Mouse (Mus musculus): ENCODE results near the gene Tdrd5. TPM values are rescaled to one million over a fixed set of nuclear protein-coding genes. Genes with fewer than 3 reads are reported as not detected.

Tdrd5 gene
- polyA plus RNA-seq, 1 experiment = not detected

GRCm38 (mm10) chr1:156230339-156231089 is 73.0 kb downstream of the Tdrd5 start:
- H3K27me3 ChIP-seq (ENCODE audit: control insufficient read depth, insufficient read depth, low read length) = no peaks in the 10 kb centered on the region
- no peak overlapping the region for H3K27ac ChIP-seq (ENCODE audit: insufficient read depth, low read depth, low read length)
- no peaks in the 10 kb centered on the region for H3K36me3 ChIP-seq (ENCODE audit: control insufficient read depth, insufficient read depth, low read length)
- TF ChIP-seq POLR2A (IDR thresholded peaks at IDR 0.05; ENCODE audit: low read depth, low read length) = no peak
- TF ChIP-seq CTCF (IDR thresholded peaks at IDR 0.05; ENCODE audit: extremely low read depth, insufficient read length, insufficient replicate concordance, low read depth, low read length) = no peak
- H3K4me1 ChIP-seq (ENCODE audit: control insufficient read depth, insufficient read depth, insufficient read length, low read length) = no peaks in the 10 kb centered on the region
- WGBS = 33% methylated on average over 9 of the region's 9 CpGs
- H3K4me3 ChIP-seq (ENCODE audit: low read depth, low read length) = no peak overlapping the region

DNA sequence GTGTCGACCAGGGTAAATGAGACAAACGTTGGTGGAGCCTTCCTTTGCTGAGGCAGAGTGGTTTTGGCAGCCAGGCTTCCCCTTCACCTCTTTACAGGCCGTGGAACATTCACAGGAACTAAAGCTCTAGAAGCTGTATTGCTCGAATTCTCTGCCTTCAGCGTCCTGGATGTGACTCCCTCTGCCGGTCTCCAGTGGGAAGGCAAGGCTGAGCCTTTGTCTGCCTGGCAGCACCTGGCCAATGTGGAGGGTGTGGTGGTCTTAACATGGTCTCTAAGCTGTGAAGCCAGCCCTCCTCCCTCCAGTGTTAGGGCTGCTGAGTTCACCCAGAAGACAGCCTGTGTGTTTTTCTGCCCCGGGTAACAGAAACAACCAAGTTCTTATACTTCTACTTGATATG is 74.0 kb downstream of the Tdrd5 start:
- TF ChIP-seq CTCF (IDR thresholded peaks at IDR 0.05; ENCODE audit: extremely low read depth, insufficient read length, insufficient replicate concordance, low read depth, low read length) = peak; percentile 54; the same call in 1 of the 2 replicates
- no peak for TF ChIP-seq POLR2A (IDR thresholded peaks at IDR 0.05; ENCODE audit: low read depth, low read length)
- no peaks in the 10 kb centered on the region for H3K36me3 ChIP-seq (ENCODE audit: control insufficient read depth, insufficient read depth, low read length)
- H3K4me3 ChIP-seq (ENCODE audit: low read depth, low read length) = no peak overlapping the region
- H3K27ac ChIP-seq (ENCODE audit: insufficient read depth, low read depth, low read length) = no peak overlapping the region
- no peaks in the 10 kb centered on the region for H3K27me3 ChIP-seq (ENCODE audit: control insufficient read depth, insufficient read depth, low read length)
- 23% methylated on average over 7 of the region's 7 CpGs for WGBS
- H3K4me1 ChIP-seq (ENCODE audit: control insufficient read depth, insufficient read depth, insufficient read length, low read length) = no peaks in the 10 kb centered on the region

DNA sequence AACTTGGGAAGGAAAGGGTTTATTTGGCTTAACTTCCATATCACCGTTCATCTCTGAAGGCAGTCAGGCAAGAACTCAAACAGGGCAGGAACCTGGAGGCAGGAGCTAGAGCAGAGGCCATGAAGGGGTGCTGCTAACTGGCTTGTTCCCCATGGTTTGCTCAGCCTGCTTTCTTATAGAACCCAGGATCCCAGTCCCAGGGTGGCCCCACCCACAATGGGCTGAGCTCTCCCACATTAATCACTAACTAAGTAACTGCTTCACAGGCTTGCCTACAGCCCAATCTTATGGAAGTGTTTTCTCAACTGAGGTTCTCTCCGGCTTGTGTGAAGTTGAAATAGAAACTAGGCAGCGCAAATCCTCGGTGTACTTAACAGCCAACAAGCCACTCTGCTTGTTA is 74.7 kb downstream of the Tdrd5 start:
- Histone ChIP-seq H3K4me1 (ENCODE audit: control insufficient read depth, insufficient read depth, insufficient read length, low read length) (no peaks in the 10 kb centered on the region), H3K27ac (ENCODE audit: insufficient read depth, low read depth, low read length) (no peak overlapping the region), H3K4me3 (ENCODE audit: low read depth, low read length) (no peak overlapping the region), H3K36me3 (ENCODE audit: control insufficient read depth, insufficient read depth, low read length) (no peaks in the 10 kb centered on the region), H3K27me3 (ENCODE audit: control insufficient read depth, insufficient read depth, low read length) (no peaks in the 10 kb centered on the region)
- 65% methylated on average over 4 of the region's 4 CpGs for WGBS
- TF ChIP-seq CTCF (IDR thresholded peaks at IDR 0.05; ENCODE audit: extremely low read depth, insufficient read length, insufficient replicate concordance, low read depth, low read length) (no peak), POLR2A (IDR thresholded peaks at IDR 0.05; ENCODE audit: low read depth, low read length) (no peak)

GRCm38 (mm10) chr1:156226903-156227302 is 76.6 kb downstream of the Tdrd5 start:
- TF ChIP-seq CTCF (IDR thresholded peaks at IDR 0.05; ENCODE audit: extremely low read depth, insufficient read length, insufficient replicate concordance, low read depth, low read length) = no peak
- Histone ChIP-seq H3K27ac (ENCODE audit: insufficient read depth, low read depth, low read length) (no peak overlapping the region), H3K36me3 (ENCODE audit: control insufficient read depth, insufficient read depth, low read length) (no peaks in the 10 kb centered on the region), H3K27me3 (ENCODE audit: control insufficient read depth, insufficient read depth, low read length) (no peaks in the 10 kb centered on the region), H3K4me1 (ENCODE audit: control insufficient read depth, insufficient read depth, insufficient read length, low read length) (peaks cover 4% of the 10 kb centered on the region), H3K4me3 (ENCODE audit: low read depth, low read length) (no peak overlapping the region)
- WGBS = 69% methylated on average over 5 of the region's 5 CpGs

- H3K4me3 ChIP-seq (ENCODE audit: low read depth, low read length) = no peak overlapping the region
- TF ChIP-seq CTCF (IDR thresholded peaks at IDR 0.05; ENCODE audit: extremely low read depth, insufficient read length, insufficient replicate concordance, low read depth, low read length) = no peak
- no peak for TF ChIP-seq POLR2A (IDR thresholded peaks at IDR 0.05; ENCODE audit: low read depth, low read length)
- peaks cover 9% of the 10 kb centered on the region for H3K4me1 ChIP-seq (ENCODE audit: control insufficient read depth, insufficient read depth, insufficient read length, low read length)
- no peaks in the 10 kb centered on the region for H3K36me3 ChIP-seq (ENCODE audit: control insufficient read depth, insufficient read depth, low read length)
- no peaks in the 10 kb centered on the region for H3K27me3 ChIP-seq (ENCODE audit: control insufficient read depth, insufficient read depth, low read length)
- 48% methylated on average over 13 of the region's 13 CpGs for WGBS
- no peak overlapping the region for H3K27ac ChIP-seq (ENCODE audit: insufficient read depth, low read depth, low read length)
Observed at GRCm38 (mm10) chr1:156222205-156223000, 81.1 kb downstream of the Tdrd5 start.

- no peak overlapping the region for H3K27ac ChIP-seq (ENCODE audit: insufficient read depth, low read depth, low read length)
- 33% methylated on average over 2 of the region's 2 CpGs for WGBS
- H3K27me3 ChIP-seq (ENCODE audit: control insufficient read depth, insufficient read depth, low read length) = no peaks in the 10 kb centered on the region
- no peaks in the 10 kb centered on the region for H3K36me3 ChIP-seq (ENCODE audit: control insufficient read depth, insufficient read depth, low read length)
- no peak for TF ChIP-seq CTCF (IDR thresholded peaks at IDR 0.05; ENCODE audit: extremely low read depth, insufficient read length, insufficient replicate concordance, low read depth, low read length)
- no peak for TF ChIP-seq POLR2A (IDR thresholded peaks at IDR 0.05; ENCODE audit: low read depth, low read length)
- peaks cover 9% of the 10 kb centered on the region for H3K4me1 ChIP-seq (ENCODE audit: control insufficient read depth, insufficient read depth, insufficient read length, low read length)
- no peak overlapping the region for H3K4me3 ChIP-seq (ENCODE audit: low read depth, low read length)
Observed at GRCm38 (mm10) chr1:156221327-156221726, 82.1 kb downstream of the Tdrd5 start.

DNA sequence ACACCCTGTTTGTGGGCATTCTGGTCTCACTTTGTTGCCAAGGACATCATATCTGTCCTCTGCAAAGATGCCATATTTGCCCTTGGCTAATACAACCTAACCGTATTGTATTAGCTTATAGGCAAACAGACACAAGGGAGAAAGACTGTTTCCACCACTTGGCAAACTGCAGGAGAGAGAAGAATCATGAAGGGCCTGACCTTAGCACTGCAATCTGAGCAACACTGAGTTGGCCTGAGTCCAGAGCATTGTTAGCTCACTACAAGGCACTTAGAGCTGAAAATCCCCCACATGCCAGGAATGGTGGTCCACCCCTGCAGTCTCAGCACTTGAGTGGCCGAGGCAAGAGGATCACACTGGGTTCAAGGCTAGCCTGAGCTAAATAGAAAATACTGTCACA is 84.9 kb downstream of the Tdrd5 start:
- Histone ChIP-seq H3K27me3 (ENCODE audit: control insufficient read depth, insufficient read depth, low read length) (no peaks in the 10 kb centered on the region; the same call in 1 of the 2 replicates), H3K36me3 (ENCODE audit: control insufficient read depth, insufficient read depth, low read length) (no peaks in the 10 kb centered on the region), H3K27ac (ENCODE audit: insufficient read depth, low read depth, low read length) (no peak overlapping the region), H3K4me3 (ENCODE audit: low read depth, low read length) (no peak overlapping the region), H3K4me1 (ENCODE audit: control insufficient read depth, insufficient read depth, insufficient read length, low read length) (peaks cover 9% of the 10 kb centered on the region)
- 67% methylated on average over 2 of the region's 2 CpGs for WGBS
- no peak for TF ChIP-seq POLR2A (IDR thresholded peaks at IDR 0.05; ENCODE audit: low read depth, low read length)
- TF ChIP-seq CTCF (IDR thresholded peaks at IDR 0.05; ENCODE audit: extremely low read depth, insufficient read length, insufficient replicate concordance, low read depth, low read length) = no peak

Data from small intestine, adult 2 months (tissue).